Mouse (Mus musculus) CH12.LX (cell line): Measurements from ENCODE around the gene BC017158. TPM values are rescaled to one million over a fixed set of nuclear protein-coding genes. Genes with fewer than 3 reads are reported as not detected.

Source experiments
- DNase-seq: peaks from one replicate; pipeline ENCODE4 v3.0.0-alpha.2; 2013; ENCODE audit errors: extremely low read depth
- H3K27ac ChIP-seq: 2 replicates; pipeline ENCODE4 v1.5.1; 2012; ENCODE audit warnings: low read depth, mild to moderate bottlenecking, control low read depth, moderate library complexity; ENCODE audit not compliant: insufficient read depth
- H3K27me3 ChIP-seq: replicated peaks from 2 replicates; pipeline ENCODE3; 2012; ENCODE audit warnings: inconsistent platforms
- H3K36me3 ChIP-seq, 2 experiments: replicated peaks in 1 of 2; 2 replicates each; pipeline versions ENCODE3 to v1.6.1; 2012; ENCODE audit warnings: inconsistent platforms in 1 of 2, low read length in 1 of 2, mild to moderate bottlenecking in 1 of 2, mixed read lengths in 1 of 2, moderate library complexity in 1 of 2; ENCODE audit not compliant: control insufficient read depth in 1 of 2, insufficient read depth in 1 of 2
- H3K4me1 ChIP-seq, 2 experiments: 2 replicates each; pipeline ENCODE4 v1.6.1; 2012; ENCODE audit warnings: inconsistent platforms in 1 of 2, moderate library complexity in 1 of 2; ENCODE audit not compliant: insufficient read depth in 2 of 2, control insufficient read depth in 1 of 2
- H3K4me2 ChIP-seq: 2 replicates; pipeline ENCODE4 v1.6.1; 2012; ENCODE audit warnings: low read depth, mild to moderate bottlenecking, control low read depth; ENCODE audit not compliant: poor library complexity, insufficient read depth, severe bottlenecking
- H3K4me3 ChIP-seq, 3 experiments: fragments of 150-350 bp in 1 of 3; sonication (generic) in 1 of 3; replicated peaks in 1 of 3; 2 replicates each; pipeline versions ENCODE3 to v1.5.1; 2011 to 2012; ENCODE audit warnings: low read depth in 2 of 3, low read length in 2 of 3, mild to moderate bottlenecking in 2 of 3, moderate library complexity in 2 of 3, control low read depth in 1 of 3, improper control_type of control experiment in 1 of 3, inconsistent platforms in 1 of 3, mixed read lengths in 1 of 3; ENCODE audit not compliant: poor library complexity in 1 of 3
- H3K79me2 ChIP-seq: replicated peaks from 2 replicates; pipeline ENCODE4 v1.6.1; 2012; ENCODE audit warnings: mild to moderate bottlenecking, moderate library complexity; ENCODE audit not compliant: control insufficient read depth, poor library complexity, insufficient read depth, severe bottlenecking; ENCODE audit errors: extremely low read depth
- H3K9ac ChIP-seq: 2 replicates; pipeline ENCODE4 v1.6.1; 2012; ENCODE audit warnings: low read depth, mild to moderate bottlenecking, control low read depth, moderate library complexity; ENCODE audit not compliant: insufficient read depth
- H3K9me3 ChIP-seq: replicated peaks from 2 replicates; pipeline ENCODE3; 2012; ENCODE audit warnings: low read length, inconsistent platforms, mixed read lengths
- BHLHE40 ChIP-seq: IDR thresholded peaks from 2 replicates; pipeline ENCODE4 v1.6.1; 2011; ENCODE audit warnings: mild to moderate bottlenecking, low read depth, low read length, improper control_type of control experiment
- CTCF ChIP-seq, 2 experiments: IDR thresholded peaks in 1 of 2; conservative IDR thresholded peaks in 1 of 2; 2 replicates each; pipeline ENCODE4 v1.5.1; 2011 to 2012; ENCODE audit warnings: low read depth in 2 of 2, low read length in 2 of 2, improper control_type of control experiment in 1 of 2, inconsistent platforms in 1 of 2, mild to moderate bottlenecking in 1 of 2, moderate library complexity in 1 of 2
- ELF1 ChIP-seq: IDR thresholded peaks from 2 replicates; pipeline ENCODE4 v1.6.1; 2014; ENCODE audit warnings: low read depth, mild to moderate bottlenecking, inconsistent platforms, low read length, improper control_type of control experiment
- HCFC1 ChIP-seq: IDR thresholded peaks from 2 replicates; pipeline ENCODE4 v1.6.1; 2012; ENCODE audit warnings: low read depth, mild to moderate bottlenecking, inconsistent platforms, low read length, improper control_type of control experiment
- JUND ChIP-seq: conservative IDR thresholded peaks from 2 replicates; pipeline ENCODE4 v1.6.1; 2011; ENCODE audit warnings: low read depth, low read length, improper control_type of control experiment
- MAZ ChIP-seq: IDR thresholded peaks from 2 replicates; pipeline ENCODE4 v1.6.1; 2012; ENCODE audit warnings: low read depth, mild to moderate bottlenecking, inconsistent platforms, low read length, improper control_type of control experiment, moderate library complexity
- MEF2A ChIP-seq: IDR thresholded peaks from 2 replicates; pipeline ENCODE4 v1.6.1; 2014; ENCODE audit warnings: low read depth, mild to moderate bottlenecking, inconsistent platforms, low read length, improper control_type of control experiment, borderline replicate concordance
- MXI1 ChIP-seq: IDR thresholded peaks from 2 replicates; pipeline ENCODE4 v1.6.1; 2011; ENCODE audit warnings: mild to moderate bottlenecking, low read depth, low read length, improper control_type of control experiment
- MYC ChIP-seq: IDR thresholded peaks from 2 replicates; pipeline ENCODE4 v1.6.1; 2011; ENCODE audit warnings: low read depth, mild to moderate bottlenecking, improper control_type of control experiment, low read length
- NELFE ChIP-seq: IDR thresholded peaks from 2 replicates; pipeline ENCODE4 v1.6.1; 2011; ENCODE audit warnings: low read depth, low read length, improper control_type of control experiment
- NRF1 ChIP-seq: IDR thresholded peaks from 2 replicates; pipeline ENCODE4 v1.6.1; 2014; ENCODE audit warnings: low read depth, mild to moderate bottlenecking, inconsistent platforms, low read length, improper control_type of control experiment, moderate library complexity
- PAX5 ChIP-seq: IDR thresholded peaks from 2 replicates; pipeline ENCODE4 v1.6.1; 2012; ENCODE audit warnings: low read length, inconsistent platforms, mixed read lengths
- SMC3 ChIP-seq: IDR thresholded peaks from 2 replicates; pipeline ENCODE4 v1.6.1; 2011; ENCODE audit warnings: low read depth, low read length, improper control_type of control experiment
- TBP ChIP-seq: conservative IDR thresholded peaks from 2 replicates; pipeline ENCODE4 v1.6.1; 2011; ENCODE audit warnings: low read depth, low read length, improper control_type of control experiment
- UBTF ChIP-seq: IDR thresholded peaks from 2 replicates; pipeline ENCODE4 v1.6.1; 2012; ENCODE audit warnings: low read depth, mild to moderate bottlenecking, inconsistent platforms, low read length, improper control_type of control experiment, moderate library complexity
- USF1 ChIP-seq: IDR thresholded peaks from 2 replicates; pipeline ENCODE4 v1.6.1; 2014; ENCODE audit warnings: low read depth, mild to moderate bottlenecking, inconsistent platforms, low read length, improper control_type of control experiment
- USF2 ChIP-seq: conservative IDR thresholded peaks from 2 replicates; pipeline ENCODE4 v1.6.1; 2011; ENCODE audit warnings: low read depth, low read length, improper control_type of control experiment
- ZMIZ1 ChIP-seq: IDR thresholded peaks from 2 replicates; pipeline ENCODE4 v1.6.1; 2012; ENCODE audit warnings: low read depth, mild to moderate bottlenecking, inconsistent platforms, low read length, improper control_type of control experiment
- ZNF384 ChIP-seq: IDR thresholded peaks from 2 replicates; pipeline ENCODE4 v1.6.1; 2012; ENCODE audit warnings: low read depth, low read length, improper control_type of control experiment, inconsistent platforms
- dilution Hi-C: fragments of 300-500 bp; cut with MboI; formaldehyde crosslinking; loops from 2 replicates; pipeline ENCODE4 v1.14.3; 2020; ENCODE audit warnings: low sequenced_read_pairs; ENCODE audit not compliant: extremely low pct_unique_long_range_greater_than_20kb, extremely low pct_ligation_motif_present
- in situ Hi-C: fragments of 300-500 bp; cut with MboI; formaldehyde crosslinking; loops from 3 replicates; pipeline ENCODE4 v1.14.3; 2019; ENCODE audit warnings: low sequenced_read_pairs, low pct_ligation_motif_present, low pct_unique_long_range_greater_than_20kb, mixed read lengths
- polyA plus RNA-seq: library from polyadenylated mRNA; unstranded; fragments of >175 nt; gene quantifications from 2 replicates; pipeline ENCODE4 v1.2.1, GENCODE M21; 2012; ENCODE audit warnings: low read depth; ENCODE audit not compliant: insufficient read length
- total RNA-seq, 2 experiments: library from RNA; depleted of rRNA; stranded (reverse); fragments of 300-350 nt in 1 of 2; fragments of >200 nt in 1 of 2; gene quantifications; 2 replicates each; pipeline ENCODE4 v1.2.3; 2012 to 2014

The BC017158 gene
- total and polyA plus RNA-seq, 3 experiments: 4.9 to 14.5 (median 8.1) TPM

DNA sequence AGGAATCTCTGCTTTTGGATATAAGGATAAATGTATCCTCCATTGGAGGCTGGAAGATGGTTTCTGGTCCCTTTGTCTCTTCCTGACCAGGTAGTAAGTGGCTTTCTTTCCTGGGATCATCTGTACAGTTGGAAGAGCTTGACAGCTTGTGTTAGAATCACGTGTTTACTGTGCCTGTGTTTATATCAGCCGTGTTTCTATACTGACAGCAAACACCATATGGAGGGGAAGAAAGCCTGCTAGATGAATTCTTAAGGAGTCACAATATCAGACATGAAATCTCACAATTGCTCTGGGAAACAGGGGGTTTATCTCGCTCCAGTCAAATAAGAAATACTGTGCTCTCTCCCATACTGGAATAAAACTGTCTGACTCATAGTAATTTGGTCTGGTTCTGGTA lies 11.2 kb upstream of the BC017158 start:
- H3K4me3 ChIP-seq: no peak overlapping the region

DNA sequence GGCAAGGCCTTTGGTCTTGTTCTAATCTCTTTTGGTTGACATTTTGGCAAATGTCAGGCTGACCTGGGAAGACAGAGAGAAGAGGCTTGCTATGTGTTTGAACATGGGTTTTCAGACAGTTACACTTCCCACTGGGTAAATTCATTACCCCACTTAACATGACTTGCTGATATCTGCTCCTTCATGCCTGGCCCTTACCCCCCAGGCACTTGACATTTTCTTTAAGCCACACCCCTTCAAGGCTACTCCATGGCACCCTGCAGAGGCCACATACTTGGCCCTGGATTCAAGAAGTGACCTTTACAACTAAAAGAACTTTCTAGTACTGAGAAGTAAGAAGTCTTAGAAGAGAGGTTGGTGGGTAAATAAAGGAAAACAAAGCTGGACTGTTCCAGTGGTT lies 9.9 kb upstream of the BC017158 start:
- Histone ChIP-seq H3K4me3 (no peak overlapping the region), H3K4me1 (no peaks in the 10 kb centered on the region), H3K27ac (no peak overlapping the region)
- TF ChIP-seq JUND: no peak
- TF ChIP-seq, all 38 proteins: peak for 0
- H3K4me2 ChIP-seq: no peak overlapping the region
- H3K9me3 ChIP-seq: no peaks in the 10 kb centered on the region
- H3K79me2 ChIP-seq: no peaks in the 10 kb centered on the region
- in situ Hi-C loops (no loop called here), dilution Hi-C loops (no loop called here)
- no peaks in the 10 kb centered on the region for H3K36me3 ChIP-seq
- no peak for DNase-seq
- H3K9ac ChIP-seq: no peak overlapping the region
- H3K27me3 ChIP-seq: peaks cover 30% of the 10 kb centered on the region

More for the DNA sequence above, 11.2 kb upstream of the BC017158 start:
- dilution Hi-C loops: no loop called here
- H3K79me2 ChIP-seq: no peaks in the 10 kb centered on the region
- no peaks in the 10 kb centered on the region for H3K9me3 ChIP-seq
- H3K27ac ChIP-seq: no peak overlapping the region
- H3K4me2 ChIP-seq: no peak overlapping the region
- no peak overlapping the region for H3K9ac ChIP-seq
- peaks cover 23% of the 10 kb centered on the region for H3K27me3 ChIP-seq
- H3K4me1 ChIP-seq: no peaks in the 10 kb centered on the region
- no peaks in the 10 kb centered on the region for H3K36me3 ChIP-seq
- in situ Hi-C loops: no loop called here
- TF ChIP-seq HCFC1 (no peak), ZNF384 (no peak), USF2 (no peak), MYC (no peak), SMC3 (no peak), BHLHE40 (no peak), MEF2A (no peak), ELF1 (no peak), USF1 (no peak), NELFE (no peak), CTCF (conservative IDR thresholded peaks at IDR 0.05 in 1 of 2, IDR thresholded peaks at IDR 0.05 in 1 of 2; ENCODE audit: low read depth in 2 of 2, low read length in 2 of 2) (no peak), MAZ (no peak), TBP (no peak), PAX5 (no peak), ZMIZ1 (no peak), MXI1 (no peak), UBTF (no peak), NRF1 (no peak)
- DNase-seq: no peak
